Mouse (Mus musculus) ES-E14 (cell line): ENCODE data around the gene Shld2. TPM values are rescaled to one million over a fixed set of nuclear protein-coding genes. Genes with fewer than 3 reads are reported as not detected.

Source experiments
- DNase-seq: peaks from one replicate; pipeline ENCODE4 v3.0.0-alpha.2; 2013; ENCODE audit warnings: low read depth, low spot score
- H3K27ac ChIP-seq: 2 replicates; pipeline ENCODE4 v1.5.1; 2012; ENCODE audit warnings: low read depth, mild to moderate bottlenecking, low read length, moderate library complexity, mixed read lengths; ENCODE audit not compliant: poor library complexity, insufficient read depth, severe bottlenecking
- H3K36me3 ChIP-seq: 2 replicates; pipeline ENCODE4 v1.6.1; 2012; ENCODE audit warnings: mild to moderate bottlenecking, low read length, moderate library complexity, mixed read lengths; ENCODE audit not compliant: control insufficient read depth, poor library complexity, insufficient read depth, severe bottlenecking
- H3K4me1 ChIP-seq, 2 experiments: fragments of 150-350 bp in 1 of 2; sonication (generic) in 1 of 2; 2 replicates each; pipeline ENCODE4 v1.6.1; 2012; ENCODE audit warnings: low read length in 2 of 2, mild to moderate bottlenecking in 1 of 2, mixed read lengths in 1 of 2; ENCODE audit not compliant: control insufficient read depth in 2 of 2, insufficient read depth in 2 of 2, poor library complexity in 1 of 2
- H3K4me3 ChIP-seq, 2 experiments: fragments of 150-350 bp in 1 of 2; sonication (generic) in 1 of 2; 2 replicates each; pipeline ENCODE4 v1.5.1; 2012; ENCODE audit warnings: low read length in 2 of 2, low read depth in 1 of 2, mild to moderate bottlenecking in 1 of 2, mixed read lengths in 1 of 2; ENCODE audit not compliant: insufficient read depth in 1 of 2, poor library complexity in 1 of 2, severe bottlenecking in 1 of 2
- H3K9ac ChIP-seq: 2 replicates; pipeline ENCODE4 v1.6.1; 2012; ENCODE audit warnings: low read depth, mild to moderate bottlenecking, low read length, mixed read lengths; ENCODE audit not compliant: poor library complexity, insufficient read depth, severe bottlenecking
- H3K9me3 ChIP-seq: fragments of 150-350 bp; sonication (generic); 2 replicates; pipeline ENCODE4 v1.6.1; 2012; ENCODE audit warnings: low read depth, mild to moderate bottlenecking, low read length; ENCODE audit not compliant: control insufficient read depth, insufficient read depth
- CHD2 ChIP-seq: IDR thresholded peaks from 2 replicates; pipeline ENCODE4 v1.6.1; 2014; ENCODE audit warnings: mild to moderate bottlenecking, low read depth, low read length, inconsistent platforms
- HCFC1 ChIP-seq: IDR thresholded peaks from 2 replicates; pipeline ENCODE4 v1.6.1; 2012; ENCODE audit warnings: low read length, inconsistent platforms, borderline replicate concordance; ENCODE audit not compliant: insufficient read depth
- MAFK ChIP-seq: IDR thresholded peaks from 2 replicates; pipeline ENCODE4 v1.6.1; 2014; ENCODE audit warnings: mild to moderate bottlenecking, low read depth, low read length, inconsistent platforms; ENCODE audit not compliant: insufficient read depth
- ZC3H11A ChIP-seq: IDR thresholded peaks from 2 replicates; pipeline ENCODE4 v1.6.1; 2012; ENCODE audit warnings: low read depth, mild to moderate bottlenecking, inconsistent platforms, low read length, borderline replicate concordance
- ZNF384 ChIP-seq: IDR thresholded peaks from 2 replicates; pipeline ENCODE4 v1.6.1; 2012; ENCODE audit warnings: low read depth, low read length, inconsistent platforms
- in situ Hi-C, 2 experiments: fragments of 600-800 bp; cut with MboI; formaldehyde crosslinking; loops; one replicate each; pipeline ENCODE4 v1.15.1; 2025; ENCODE audit warnings: low sequenced_read_pairs in 2 of 2, inconsistent platforms in 1 of 2; ENCODE audit not compliant: unreplicated experiment in 2 of 2
- total RNA-seq: library from RNA; depleted of rRNA; stranded (reverse); fragments of 300-350 nt; gene quantifications from 2 replicates; pipeline ENCODE4 v1.2.3, GENCODE M21; 2012

The Shld2 gene
- total RNA-seq, 1 experiment: 10.8 TPM

DNA sequence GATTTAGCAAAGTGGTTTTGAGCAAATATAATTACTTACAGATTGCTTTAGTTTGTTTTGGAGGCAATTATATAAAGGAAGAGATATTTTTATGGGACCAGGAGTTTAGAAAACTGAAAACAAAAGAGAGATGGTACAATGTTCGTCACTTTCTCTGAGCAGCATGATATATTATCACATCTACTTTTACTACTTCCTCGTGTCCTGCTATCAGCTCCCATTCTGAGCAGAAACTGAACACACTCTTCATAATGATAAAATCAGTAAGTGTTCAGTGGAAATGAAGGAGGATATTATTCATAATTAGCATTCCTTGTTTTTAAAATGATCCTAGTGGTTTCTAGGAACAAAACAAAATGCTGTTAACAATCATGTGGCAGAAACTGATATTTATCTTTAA lies 21.9 kb downstream of the Shld2 start:
- in situ Hi-C loops: no loop called here
- Histone ChIP-seq H3K4me3 (no peak overlapping the region), H3K9me3 (no peaks in the 10 kb centered on the region), H3K4me1 (no peaks in the 10 kb centered on the region), H3K9ac (no peak overlapping the region), H3K36me3 (no peaks in the 10 kb centered on the region), H3K27ac (no peak overlapping the region)
- DNase-seq: no peak
- TF ChIP-seq ZC3H11A: no peak
- TF ChIP-seq MAFK: no peak
- TF ChIP-seq ZNF384: no peak
- no peak for TF ChIP-seq HCFC1
- no peak for TF ChIP-seq CHD2

DNA sequence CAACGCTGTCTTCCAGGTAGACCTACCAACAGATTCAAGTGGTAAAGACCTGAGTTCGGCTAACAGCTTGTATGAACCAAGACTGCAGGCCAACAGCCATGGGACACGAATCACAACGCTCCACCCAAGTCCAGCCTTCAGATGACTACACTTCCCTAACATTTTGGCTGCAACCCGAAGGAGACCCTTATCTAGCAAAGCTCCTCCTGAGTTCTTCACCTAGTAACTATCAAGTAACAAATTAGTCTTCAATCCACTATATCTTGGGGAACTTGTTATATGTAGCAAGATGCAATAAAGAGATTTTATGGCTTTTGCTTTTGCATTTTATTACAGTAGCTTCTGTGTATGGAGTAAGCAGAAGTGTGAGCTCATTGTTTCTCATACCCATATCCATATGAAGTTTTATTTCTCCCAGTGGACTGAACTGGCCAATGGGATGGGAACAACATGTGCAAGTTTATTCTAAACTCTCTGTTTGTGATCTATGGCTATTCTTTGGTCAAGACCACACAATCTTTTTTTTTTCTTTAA lies 28.5 kb downstream of the Shld2 start:
- no peaks in the 10 kb centered on the region for H3K36me3 ChIP-seq
- no peak overlapping the region for H3K9ac ChIP-seq
- in situ Hi-C loops: no loop called here
- no peaks in the 10 kb centered on the region for H3K9me3 ChIP-seq
- H3K27ac ChIP-seq: no peak overlapping the region
- H3K4me1 ChIP-seq: peaks cover 0 to 3% of the 10 kb centered on the region in 2 experiments; a peak in 1 of 4 replicates
- TF ChIP-seq ZC3H11A: no peak
- no peak for TF ChIP-seq HCFC1
- TF ChIP-seq ZNF384: no peak
- no peak for TF ChIP-seq CHD2
- no peak for TF ChIP-seq MAFK
- H3K4me3 ChIP-seq: no peak overlapping the region
- DNase-seq: no peak

DNA sequence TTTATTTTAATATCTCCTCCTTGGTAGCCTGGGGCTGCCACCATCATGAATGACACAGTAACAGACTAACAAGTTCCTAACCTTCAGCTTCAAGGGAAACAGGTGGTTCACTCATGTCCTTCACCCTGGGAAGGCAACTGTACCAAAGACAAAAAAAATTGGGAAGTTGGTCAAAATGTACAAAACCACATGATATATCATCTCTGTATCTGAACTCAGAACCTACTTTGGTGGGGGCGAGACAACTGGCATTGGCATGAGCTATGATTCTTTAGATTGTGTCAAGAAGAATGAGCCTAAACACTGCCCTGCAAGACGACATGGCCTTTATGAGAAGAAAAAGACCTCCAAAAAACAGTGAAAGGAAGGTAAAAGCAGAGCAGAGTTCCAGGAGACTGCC lies 29.5 kb downstream of the Shld2 start:
- no peak overlapping the region for H3K9ac ChIP-seq
- H3K27ac ChIP-seq: no peak overlapping the region
- in situ Hi-C loops: no loop called here
- no peaks in the 10 kb centered on the region for H3K9me3 ChIP-seq
- TF ChIP-seq HCFC1: no peak
- no peak for TF ChIP-seq ZNF384
- no peak for TF ChIP-seq ZC3H11A
- TF ChIP-seq MAFK: no peak
- no peak for TF ChIP-seq CHD2
- H3K4me3 ChIP-seq: no peak overlapping the region
- no peak for DNase-seq
- no peaks in the 10 kb centered on the region for H3K36me3 ChIP-seq
- H3K4me1 ChIP-seq: peaks cover 0 to 3% of the 10 kb centered on the region in 2 experiments; a peak in 1 of 4 replicates

DNA sequence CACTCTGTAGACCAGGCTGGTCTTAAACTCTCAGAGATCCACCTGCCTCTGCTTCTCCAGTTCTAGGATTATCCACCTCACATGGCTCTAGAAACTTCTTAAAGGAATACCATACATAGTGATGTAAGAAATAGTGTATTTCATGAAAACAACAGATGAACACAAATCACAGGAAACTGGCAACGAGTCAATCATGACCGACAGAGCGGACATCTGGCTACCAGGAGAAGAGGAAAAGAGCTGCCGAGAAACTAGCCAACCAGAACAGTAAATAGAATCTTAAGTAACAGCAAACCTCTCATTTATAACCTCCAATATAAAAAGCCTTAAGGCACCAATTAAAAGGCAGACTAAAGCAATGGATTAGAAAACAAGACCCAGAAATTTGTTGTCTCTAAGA lies 30.6 kb downstream of the Shld2 start:
- in situ Hi-C loops: no loop called here
- DNase-seq: no peak
- Histone ChIP-seq H3K9me3 (no peaks in the 10 kb centered on the region), H3K4me1 (peaks cover 0 to 3% of the 10 kb centered on the region in 2 experiments; a peak in 1 of 4 replicates), H3K9ac (no peak overlapping the region), H3K36me3 (no peaks in the 10 kb centered on the region), H3K4me3 (no peak overlapping the region), H3K27ac (no peak overlapping the region)
- TF ChIP-seq MAFK (no peak), CHD2 (no peak), ZC3H11A (no peak), HCFC1 (no peak), ZNF384 (no peak)

DNA sequence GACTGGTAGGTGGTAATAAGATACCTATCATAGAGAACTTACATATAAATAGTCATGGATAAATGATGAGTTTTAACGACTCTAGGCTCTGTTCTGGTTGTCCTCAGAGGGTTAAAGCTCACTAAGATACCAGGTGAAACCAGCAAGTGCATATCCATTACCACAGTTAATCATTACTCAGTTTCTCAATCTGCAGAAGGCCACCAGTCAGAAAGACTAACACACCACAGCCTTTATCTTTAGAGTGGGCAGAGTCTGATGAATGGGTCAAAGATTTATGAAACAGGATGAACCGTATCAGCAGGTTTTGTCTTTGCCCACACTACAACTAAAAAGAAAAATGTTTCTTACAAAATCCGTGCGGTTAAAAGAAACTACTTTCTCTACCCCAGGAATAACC lies 35.1 kb downstream of the Shld2 start:
- Histone ChIP-seq H3K4me3 (no peak overlapping the region), H3K36me3 (no peaks in the 10 kb centered on the region), H3K4me1 (peaks cover 0 to 3% of the 10 kb centered on the region in 2 experiments; a peak in 1 of 4 replicates), H3K27ac (no peak overlapping the region), H3K9me3 (no peaks in the 10 kb centered on the region), H3K9ac (no peak overlapping the region)
- TF ChIP-seq ZC3H11A: no peak
- no peak for TF ChIP-seq CHD2
- TF ChIP-seq HCFC1: no peak
- no peak for TF ChIP-seq ZNF384
- no peak for TF ChIP-seq MAFK
- DNase-seq: no peak
- in situ Hi-C loops: no loop called here
